Mouse (Mus musculus): ENCODE data around the gene Gm6408. TPM values are rescaled to one million over a fixed set of nuclear protein-coding genes. Genes with fewer than 3 reads are reported as not detected.
"Not testable (repeated sequence)": the region's sequence is repeated elsewhere in the genome, so short reads cannot be mapped to it uniquely, and the experiment has no call there.

The Gm6408 gene
- polyA plus RNA-seq (2016; fragmentation: Nextera tagmentation; extraction: Ambion mirVana), result not detected in 2 replicates

- not testable (repeated sequence) for H3K27me3 ChIP-seq; H3K9ac ChIP-seq (replicated peaks); H3K27ac ChIP-seq (replicated peaks); H3K36me3 ChIP-seq; H3K4me2 ChIP-seq (replicated peaks); H3K4me1 ChIP-seq; H3K4me3 ChIP-seq; H3K9me3 ChIP-seq; ATAC-seq (ENCODE audit: low FRiP score, low read depth)
- 91% methylated on average over 3 of the region's 3 CpGs for WGBS
These were observed at the start of gene Gm6408 for GRCm38 (mm10) chr5:146481665-146482064. Gene Gm6408, plus strand, starts transcription at chr5:146481965.

DNA sequence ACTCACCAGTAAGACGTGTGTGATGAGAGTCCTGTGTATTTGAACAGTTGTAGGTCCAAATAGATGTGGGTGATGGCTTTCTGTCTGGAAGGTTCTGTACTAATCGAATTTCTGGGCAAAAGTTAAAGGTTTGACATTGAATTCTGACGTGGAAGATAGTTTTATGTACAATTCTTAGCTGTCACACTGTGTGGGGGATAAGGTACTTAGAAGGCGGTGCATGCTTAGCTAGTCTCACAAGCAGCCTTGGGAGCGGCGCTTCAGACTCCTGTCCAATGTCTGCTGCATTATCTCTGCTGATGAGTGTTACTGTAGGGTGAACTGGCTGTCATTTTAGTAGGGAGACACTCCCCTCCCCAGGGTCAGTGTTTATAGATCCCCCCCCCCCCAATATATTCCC is 49.3 kb upstream of the Gm6408 start:
- no peaks in the 10 kb centered on the region for H3K27me3 ChIP-seq
- ATAC-seq (ENCODE audit: low FRiP score, low read depth), result no peak
- no peaks in the 10 kb centered on the region for H3K4me1 ChIP-seq
- H3K9ac ChIP-seq (replicated peaks), result no peak overlapping the region
- H3K27ac ChIP-seq (replicated peaks), result no peak overlapping the region
- H3K36me3 ChIP-seq, result peaks cover 11% of the 10 kb centered on the region
- no peak overlapping the region for H3K4me2 ChIP-seq (replicated peaks)
- no peak overlapping the region for H3K4me3 ChIP-seq
- WGBS, result 88% methylated on average over 6 of the region's 6 CpGs
- no peaks in the 10 kb centered on the region for H3K9me3 ChIP-seq

- peaks cover 36% of the 10 kb centered on the region for H3K36me3 ChIP-seq
- no peaks in the 10 kb centered on the region for H3K27me3 ChIP-seq
- WGBS, result 94% methylated on average over 16 of the region's 16 CpGs
These were observed 46.4 kb upstream of the Gm6408 start for GRCm38 (mm10) chr5:146435316-146435715.

DNA sequence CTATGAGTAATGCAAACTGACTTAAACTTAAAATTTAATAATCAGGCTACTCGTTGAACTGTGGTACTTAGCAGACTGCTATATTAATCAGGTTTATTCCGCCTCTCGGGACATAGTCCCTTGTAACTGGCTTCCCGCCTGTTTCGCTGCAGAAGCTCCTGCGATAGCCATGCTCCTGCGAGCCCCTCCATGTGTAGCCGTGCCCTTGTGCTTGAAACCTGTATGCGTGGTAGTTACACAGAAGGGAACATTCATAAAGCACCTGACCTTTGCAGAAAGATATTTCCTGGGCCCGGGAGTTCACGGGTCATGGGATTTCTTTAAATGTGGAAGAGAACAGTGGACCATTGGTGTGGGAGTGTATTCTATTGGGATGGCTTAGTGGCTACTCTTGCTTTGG is 45.0 kb upstream of the Gm6408 start:
- no peak overlapping the region for H3K9ac ChIP-seq (replicated peaks)
- H3K27me3 ChIP-seq, result no peaks in the 10 kb centered on the region
- H3K36me3 ChIP-seq, result peaks cover 44% of the 10 kb centered on the region
- no peak for ATAC-seq (ENCODE audit: low FRiP score, low read depth)
- no peak overlapping the region for H3K4me3 ChIP-seq
- H3K4me1 ChIP-seq, result no peaks in the 10 kb centered on the region
- no peak overlapping the region for H3K27ac ChIP-seq (replicated peaks)
- WGBS, result 97% methylated on average over 11 of the region's 11 CpGs
- no peak overlapping the region for H3K4me2 ChIP-seq (replicated peaks)
- no peaks in the 10 kb centered on the region for H3K9me3 ChIP-seq

More at GRCm38 (mm10) chr5:146435316-146435715, 46.4 kb upstream of the Gm6408 start:
- ATAC-seq (ENCODE audit: low FRiP score, low read depth), result no peak
- Histone ChIP-seq H3K27ac (replicated peaks) (no peak overlapping the region), H3K4me2 (replicated peaks) (no peak overlapping the region), H3K4me3 (no peak overlapping the region), H3K4me1 (no peaks in the 10 kb centered on the region), H3K9ac (replicated peaks) (no peak overlapping the region), H3K9me3 (no peaks in the 10 kb centered on the region)

GRCm38 (mm10) chr5:146439152-146439781 is 42.5 kb upstream of the Gm6408 start:
- Histone ChIP-seq H3K36me3 (peaks cover 47% of the 10 kb centered on the region), H3K9me3 (no peaks in the 10 kb centered on the region), H3K9ac (replicated peaks) (no peak overlapping the region), H3K27ac (replicated peaks) (no peak overlapping the region), H3K4me1 (no peaks in the 10 kb centered on the region), H3K4me2 (replicated peaks) (no peak overlapping the region), H3K4me3 (no peak overlapping the region), H3K27me3 (no peaks in the 10 kb centered on the region)
- WGBS, result 89% methylated on average over 7 of the region's 7 CpGs
- ATAC-seq (ENCODE audit: low FRiP score, low read depth), result no peak

- no peaks in the 10 kb centered on the region for H3K27me3 ChIP-seq
- no peak overlapping the region for H3K27ac ChIP-seq (replicated peaks)
- H3K4me1 ChIP-seq, result no peaks in the 10 kb centered on the region
- WGBS, result 94% methylated on average over 5 of the region's 5 CpGs
- peaks cover 45% of the 10 kb centered on the region for H3K36me3 ChIP-seq
- no peak overlapping the region for H3K9ac ChIP-seq (replicated peaks)
- no peaks in the 10 kb centered on the region for H3K9me3 ChIP-seq
- no peak overlapping the region for H3K4me3 ChIP-seq
- ATAC-seq (ENCODE audit: low FRiP score, low read depth), result no peak
- no peak overlapping the region for H3K4me2 ChIP-seq (replicated peaks)
These were observed 41.5 kb upstream of the Gm6408 start for GRCm38 (mm10) chr5:146440273-146440672.

DNA sequence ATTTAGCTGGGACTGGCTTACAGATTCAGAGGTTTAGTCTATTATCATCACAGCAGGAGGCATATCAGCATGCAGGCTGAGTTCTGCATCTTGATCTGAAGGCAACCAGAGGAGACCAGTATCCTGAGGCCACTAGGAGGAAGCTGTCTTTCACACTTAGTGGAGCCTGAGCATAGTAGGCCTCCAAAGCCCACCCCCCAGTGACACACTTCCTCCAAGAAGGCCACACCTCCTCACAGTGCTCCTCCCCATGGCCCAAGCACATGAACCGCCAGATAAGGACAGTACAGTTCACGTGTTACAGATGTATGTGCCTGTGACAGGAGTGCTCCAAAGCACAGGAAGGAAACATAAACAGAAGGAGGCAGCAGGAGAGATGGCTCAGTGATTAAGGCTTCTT is 39.0 kb upstream of the Gm6408 start:
- H3K9me3 ChIP-seq, result no peaks in the 10 kb centered on the region
- 89% methylated on average over 2 of the region's 2 CpGs for WGBS
- no peak overlapping the region for H3K4me2 ChIP-seq (replicated peaks)
- H3K9ac ChIP-seq (replicated peaks), result no peak overlapping the region
- peaks cover 34% of the 10 kb centered on the region for H3K36me3 ChIP-seq
- no peak overlapping the region for H3K27ac ChIP-seq (replicated peaks)
- no peak for ATAC-seq (ENCODE audit: low FRiP score, low read depth)
- no peak overlapping the region for H3K4me3 ChIP-seq
- no peaks in the 10 kb centered on the region for H3K27me3 ChIP-seq
- H3K4me1 ChIP-seq, result no peaks in the 10 kb centered on the region

DNA sequence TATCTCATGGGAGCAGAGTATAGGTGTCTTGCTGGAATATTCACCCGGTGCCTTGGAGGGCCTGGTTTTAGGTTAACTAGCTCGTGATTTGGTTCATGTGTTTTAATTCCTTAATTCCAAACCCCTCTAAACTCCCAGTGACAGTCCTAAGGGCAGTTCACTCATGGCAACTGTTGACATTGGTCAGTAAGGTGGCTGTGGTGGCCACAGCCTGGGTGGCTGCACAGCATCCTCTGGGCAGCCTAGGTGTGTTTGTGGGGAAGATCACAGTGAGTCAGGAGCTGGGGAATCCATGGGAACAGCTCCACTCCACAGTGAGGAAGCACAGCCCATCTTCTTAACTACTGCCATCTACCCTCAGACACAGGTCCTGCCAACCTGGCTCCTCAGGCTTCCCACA is 35.1 kb upstream of the Gm6408 start:
- Histone ChIP-seq H3K4me1 (no peaks in the 10 kb centered on the region), H3K4me2 (replicated peaks) (no peak overlapping the region), H3K27me3 (no peaks in the 10 kb centered on the region), H3K4me3 (no peak overlapping the region), H3K9me3 (no peaks in the 10 kb centered on the region), H3K36me3 (0 out of 2 replicates have a peak, but pooled peaks cover 3% of the 10 kb centered on the region), H3K27ac (replicated peaks) (no peak overlapping the region), H3K9ac (replicated peaks) (no peak overlapping the region)
- no peak for ATAC-seq (ENCODE audit: low FRiP score, low read depth)
- 82% methylated on average over 2 of the region's 2 CpGs for WGBS

GRCm38 (mm10) chr5:146451592-146452254 is 30.0 kb upstream of the Gm6408 start:
- Histone ChIP-seq H3K27ac (replicated peaks) (no peak overlapping the region), H3K36me3 (peaks cover 27% of the 10 kb centered on the region), H3K27me3 (no peaks in the 10 kb centered on the region), H3K4me1 (no peaks in the 10 kb centered on the region), H3K4me3 (no peak overlapping the region), H3K4me2 (replicated peaks) (no peak overlapping the region), H3K9me3 (no peaks in the 10 kb centered on the region), H3K9ac (replicated peaks) (no peak overlapping the region)
- ATAC-seq (ENCODE audit: low FRiP score, low read depth), result no peak
- WGBS, result 75% methylated on average over 11 of the region's 11 CpGs

GRCm38 (mm10) chr5:146453556-146453955 is 28.2 kb upstream of the Gm6408 start:
- Histone ChIP-seq H3K36me3 (peaks cover 32% of the 10 kb centered on the region), H3K4me2 (replicated peaks) (no peak overlapping the region), H3K9me3 (no peaks in the 10 kb centered on the region), H3K27me3 (no peaks in the 10 kb centered on the region), H3K4me1 (no peaks in the 10 kb centered on the region), H3K27ac (replicated peaks) (no peak overlapping the region), H3K9ac (replicated peaks) (no peak overlapping the region), H3K4me3 (no peak overlapping the region)
- WGBS, result 91% methylated on average over 6 of the region's 6 CpGs
- ATAC-seq (ENCODE audit: low FRiP score, low read depth), result no peak

DNA sequence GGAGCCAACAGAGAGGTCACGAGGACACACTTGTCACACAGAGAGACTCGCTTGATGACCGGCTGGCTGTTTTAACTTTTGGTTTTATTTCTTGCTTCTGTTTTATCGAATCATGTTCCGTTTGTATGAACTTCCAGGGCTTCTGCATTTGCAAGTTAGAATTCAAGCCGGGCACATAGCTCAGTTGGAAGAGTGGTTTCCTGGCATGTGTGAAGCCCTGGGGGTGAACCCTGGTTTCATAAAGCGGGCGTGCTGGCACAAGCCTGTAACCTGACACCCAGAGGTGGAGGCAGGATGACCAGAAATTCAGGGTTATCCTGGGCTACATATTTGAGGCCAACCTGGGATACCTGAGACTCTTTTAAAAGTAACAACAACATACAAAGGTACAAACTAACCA is 20.2 kb upstream of the Gm6408 start:
- H3K4me2 ChIP-seq (replicated peaks), result no peak overlapping the region
- H3K36me3 ChIP-seq, result peaks cover 36% of the 10 kb centered on the region
- WGBS, result 87% methylated on average over 8 of the region's 8 CpGs

DNA sequence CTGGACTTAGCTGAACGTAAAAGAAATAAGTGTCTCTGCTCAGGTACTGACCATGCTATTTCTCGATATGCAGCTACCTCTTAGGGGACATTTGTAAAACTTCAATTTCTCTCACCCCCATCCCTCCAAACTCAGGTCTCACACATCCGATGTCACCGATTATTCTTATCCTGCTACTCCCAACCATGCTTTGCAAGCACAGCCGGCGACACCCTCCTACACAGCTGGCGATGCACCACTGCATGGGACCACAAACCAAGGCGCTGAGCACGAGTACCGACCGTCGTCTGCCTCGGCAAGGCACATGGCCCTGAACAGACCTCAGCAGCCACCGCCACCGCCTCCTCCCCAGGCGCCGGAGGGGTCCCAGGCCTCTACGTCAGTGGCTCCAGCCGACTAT is 15.1 kb upstream of the Gm6408 start:
- Histone ChIP-seq H3K9ac (replicated peaks) (no peak overlapping the region), H3K9me3 (no peaks in the 10 kb centered on the region), H3K27me3 (no peaks in the 10 kb centered on the region), H3K27ac (replicated peaks) (no peak overlapping the region), H3K4me1 (no peaks in the 10 kb centered on the region), H3K36me3 (peaks cover 42% of the 10 kb centered on the region; the same call in 1 of the 2 replicates), H3K4me2 (replicated peaks) (no peak overlapping the region), H3K4me3 (no peak overlapping the region)
- ATAC-seq (ENCODE audit: low FRiP score, low read depth), result no peak
- WGBS, result 95% methylated on average over 19 of the region's 19 CpGs

More for the DNA sequence above, 20.2 kb upstream of the Gm6408 start:
- Histone ChIP-seq H3K27ac (replicated peaks) (no peak overlapping the region), H3K4me3 (no peak overlapping the region), H3K9ac (replicated peaks) (no peak overlapping the region), H3K27me3 (no peaks in the 10 kb centered on the region), H3K9me3 (no peaks in the 10 kb centered on the region), H3K4me1 (no peaks in the 10 kb centered on the region)
- no peak for ATAC-seq (ENCODE audit: low FRiP score, low read depth)
